Mouse (Mus musculus): ENCODE data around the gene Galnt15. TPM values are rescaled to one million over a fixed set of nuclear protein-coding genes. Genes with fewer than 3 reads are reported as not detected.

Gene Galnt15
- polyA plus RNA-seq, 1 experiment from 2014 or later = 0.04 TPM

DNA sequence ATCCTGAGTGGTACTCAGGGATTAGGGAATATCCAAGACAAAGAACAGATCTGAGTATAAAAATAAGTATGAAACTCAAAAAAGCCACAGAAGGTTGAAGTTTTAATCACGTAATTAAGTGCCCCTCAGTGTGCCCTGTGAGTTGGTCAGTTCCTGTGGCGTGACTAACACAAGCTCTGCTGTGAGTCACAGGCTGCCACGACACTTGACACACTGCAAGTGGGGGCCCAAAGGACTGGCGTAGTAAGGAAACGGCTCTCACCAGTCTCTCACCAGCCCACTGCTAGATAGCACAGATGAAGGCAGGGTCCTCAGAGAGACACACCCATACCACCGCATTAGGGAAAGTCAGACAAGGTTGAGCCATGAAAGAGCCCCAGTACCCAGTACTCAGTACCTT is 21.4 kb downstream of the Galnt15 start:
- DNase-seq (ENCODE audit: low spot score) = no peak
- Histone ChIP-seq H3K9me3 (replicated peaks) (no peaks in the 10 kb centered on the region), H3K27me3 (ENCODE audit: low read depth, poor library complexity, severe bottlenecking) (no peaks in the 10 kb centered on the region), H3K4me3 (no peak overlapping the region), H3K27ac (no peak overlapping the region), H3K36me3 (no peaks in the 10 kb centered on the region), H3K4me1 (peaks cover 7% of the 10 kb centered on the region; the same call in 1 of the 2 replicates)
- 87% methylated on average over 6 of the region's 6 CpGs for WGBS

DNA sequence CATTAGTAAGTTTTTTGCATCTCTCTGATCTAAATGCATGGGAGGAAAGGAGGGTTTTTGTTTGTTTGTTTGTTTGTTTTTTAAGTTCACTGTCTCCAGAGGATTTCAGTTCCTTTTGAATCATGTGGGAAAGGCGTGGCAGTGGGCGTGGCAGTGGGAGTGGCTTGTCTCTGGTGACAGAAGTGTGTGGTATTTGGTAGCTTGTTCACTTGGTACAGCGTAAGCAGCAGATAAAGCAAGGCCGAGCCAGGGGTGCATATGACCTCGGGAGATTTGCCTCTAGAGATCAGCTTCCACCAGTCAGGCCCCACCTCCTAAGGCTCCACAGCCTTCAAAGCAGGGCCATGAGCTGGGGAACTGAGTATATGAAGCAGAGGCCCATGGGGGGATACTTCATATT is 25.1 kb downstream of the Galnt15 start:
- WGBS = 79% methylated on average over 5 of the region's 5 CpGs
- Histone ChIP-seq H3K27me3 (ENCODE audit: low read depth, poor library complexity, severe bottlenecking) (no peaks in the 10 kb centered on the region), H3K4me3 (no peak overlapping the region), H3K27ac (no peak overlapping the region), H3K9me3 (replicated peaks) (no peaks in the 10 kb centered on the region; the same call in 1 of the 2 replicates), H3K36me3 (no peaks in the 10 kb centered on the region), H3K4me1 (0 out of 2 replicates have a peak, but pooled peaks cover 5% of the 10 kb centered on the region)
- no peak for DNase-seq (ENCODE audit: low spot score)

DNA sequence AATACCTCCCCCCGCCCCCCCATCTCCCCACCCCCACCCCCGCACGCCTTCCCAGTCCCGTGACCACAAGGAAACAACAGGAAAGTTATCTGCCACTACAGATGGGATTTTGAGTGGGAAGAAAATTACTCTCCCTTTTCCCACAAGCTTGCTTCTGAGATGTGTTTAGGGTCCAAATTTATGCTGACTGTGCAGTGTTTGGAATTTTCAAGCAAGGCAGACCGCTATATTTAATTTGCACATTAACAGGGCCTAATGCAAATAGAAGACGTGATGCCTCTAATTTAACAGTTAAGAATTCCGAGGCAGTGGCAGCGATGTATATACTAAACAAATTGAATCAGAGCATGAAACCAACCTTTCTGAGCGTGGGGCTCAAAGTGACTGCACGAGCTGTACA is 26.0 kb downstream of the Galnt15 start:
- 75% methylated on average over 10 of the region's 10 CpGs for WGBS
- no peak overlapping the region for H3K4me3 ChIP-seq

DNA sequence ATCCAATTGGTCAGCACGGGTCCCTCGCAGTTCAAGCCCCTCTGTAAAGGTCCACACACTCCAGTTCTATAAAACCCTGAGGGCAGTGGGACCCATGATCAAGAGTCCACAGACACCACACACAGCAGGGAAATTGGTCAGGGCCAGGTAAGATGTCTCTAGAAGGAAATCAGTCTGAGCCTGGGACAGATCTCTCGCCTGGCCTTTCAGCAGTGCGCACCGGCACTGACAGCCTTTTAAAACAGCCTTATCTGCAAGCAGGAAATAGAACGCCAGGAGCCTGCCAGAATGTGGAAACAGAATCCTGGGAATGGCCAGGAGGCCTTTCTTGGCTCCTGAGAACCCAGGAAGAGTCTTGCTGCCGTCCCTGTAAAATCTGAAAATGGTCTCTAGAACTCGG is 27.0 kb downstream of the Galnt15 start:
- 76% methylated on average over 8 of the region's 8 CpGs for WGBS
- no peaks in the 10 kb centered on the region for H3K36me3 ChIP-seq
- H3K27ac ChIP-seq = no peak overlapping the region
- 0 out of 2 replicates have a peak, but pooled peaks cover 5% of the 10 kb centered on the region for H3K4me1 ChIP-seq
- no peaks in the 10 kb centered on the region for H3K27me3 ChIP-seq (ENCODE audit: low read depth, poor library complexity, severe bottlenecking)
- no peak overlapping the region for H3K4me3 ChIP-seq
- no peaks in the 10 kb centered on the region; the same call in 1 of the 2 replicates for H3K9me3 ChIP-seq (replicated peaks)
- no peak for DNase-seq (ENCODE audit: low spot score)

More for the DNA sequence above, 26.0 kb downstream of the Galnt15 start:
- H3K9me3 ChIP-seq (replicated peaks) = no peaks in the 10 kb centered on the region; the same call in 1 of the 2 replicates
- no peaks in the 10 kb centered on the region for H3K27me3 ChIP-seq (ENCODE audit: low read depth, poor library complexity, severe bottlenecking)
- no peaks in the 10 kb centered on the region for H3K36me3 ChIP-seq
- 0 out of 2 replicates have a peak, but pooled peaks cover 5% of the 10 kb centered on the region for H3K4me1 ChIP-seq
- DNase-seq (ENCODE audit: low spot score) = no peak
- no peak overlapping the region for H3K27ac ChIP-seq

DNA sequence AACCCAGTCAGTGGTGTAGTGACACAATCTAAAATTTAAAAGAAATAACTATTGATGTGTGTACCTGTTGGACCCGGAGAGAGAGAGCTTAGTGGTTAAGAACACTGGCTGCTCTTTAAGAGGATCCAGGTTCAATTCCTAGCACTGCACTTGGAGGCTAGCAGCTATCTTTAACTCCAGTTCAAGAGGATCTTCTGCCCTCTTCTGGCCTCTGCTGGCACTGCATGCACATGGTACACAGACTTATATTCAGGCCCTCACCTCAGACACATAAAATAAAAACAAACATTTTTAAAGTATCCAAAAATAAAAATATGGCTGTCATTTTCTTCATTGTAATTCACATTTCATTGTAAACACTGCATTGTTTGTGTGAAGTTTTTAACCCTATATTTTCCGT is 27.9 kb downstream of the Galnt15 start:
- 98% methylated on average over 2 of the region's 2 CpGs for WGBS
- DNase-seq (ENCODE audit: low spot score) = no peak
- H3K27ac ChIP-seq = no peak overlapping the region

DNA sequence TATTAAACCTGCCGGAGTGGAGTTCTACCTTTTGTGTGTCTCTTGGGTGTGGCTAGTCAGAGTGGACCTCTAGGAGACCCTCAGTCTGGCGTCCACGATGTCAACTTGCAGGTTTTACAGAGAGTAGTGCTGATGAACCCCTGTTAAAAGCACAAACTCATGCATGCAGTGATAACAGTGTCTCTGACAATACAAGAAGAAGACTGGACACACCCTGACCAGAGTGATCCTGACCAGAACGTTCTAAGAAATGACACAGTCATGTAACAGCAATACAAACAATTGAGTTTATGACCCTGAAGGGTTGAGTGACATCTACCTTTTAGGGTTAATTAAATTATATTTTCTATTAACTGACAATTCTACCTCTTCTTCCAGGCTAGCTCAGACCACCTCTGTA is 28.9 kb downstream of the Galnt15 start:
- H3K4me1 ChIP-seq = 0 out of 2 replicates have a peak, but pooled peaks cover 5% of the 10 kb centered on the region
- H3K4me3 ChIP-seq = no peak overlapping the region
- no peaks in the 10 kb centered on the region for H3K36me3 ChIP-seq
- WGBS = 93% methylated on average over 4 of the region's 4 CpGs
- no peak for DNase-seq (ENCODE audit: low spot score)
- H3K27ac ChIP-seq = no peak overlapping the region
- H3K9me3 ChIP-seq (replicated peaks) = no peaks in the 10 kb centered on the region; the same call in 1 of the 2 replicates
- no peaks in the 10 kb centered on the region for H3K27me3 ChIP-seq (ENCODE audit: low read depth, poor library complexity, severe bottlenecking)

More for the DNA sequence above, 27.9 kb downstream of the Galnt15 start:
- H3K27me3 ChIP-seq (ENCODE audit: low read depth, poor library complexity, severe bottlenecking) = no peaks in the 10 kb centered on the region
- no peaks in the 10 kb centered on the region; the same call in 1 of the 2 replicates for H3K9me3 ChIP-seq (replicated peaks)
- H3K4me1 ChIP-seq = 0 out of 2 replicates have a peak, but pooled peaks cover 5% of the 10 kb centered on the region
- no peak overlapping the region for H3K4me3 ChIP-seq
- H3K36me3 ChIP-seq = no peaks in the 10 kb centered on the region

DNA sequence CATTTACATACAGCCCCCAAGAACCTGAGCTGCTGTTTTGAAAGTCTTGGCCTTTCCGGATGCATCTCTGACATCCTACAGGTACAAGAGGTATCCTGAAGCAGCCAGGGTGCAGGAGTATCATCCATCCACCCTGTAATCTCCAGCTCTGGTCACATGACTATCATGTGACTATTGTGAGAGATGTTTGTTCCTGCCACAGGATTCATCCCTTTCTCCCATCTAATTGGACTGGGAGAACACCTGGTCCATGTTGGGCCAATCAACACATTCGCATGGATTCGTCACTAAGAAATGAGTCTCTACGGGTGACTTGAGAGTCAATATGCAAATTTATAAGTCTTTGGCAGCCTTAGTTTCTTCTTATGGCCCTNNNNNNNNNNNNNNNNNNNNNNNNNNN is 32.6 kb downstream of the Galnt15 start:
- Histone ChIP-seq H3K4me3 (no peak overlapping the region), H3K27ac (no peak overlapping the region), H3K27me3 (ENCODE audit: low read depth, poor library complexity, severe bottlenecking) (no peaks in the 10 kb centered on the region), H3K4me1 (no peaks in the 10 kb centered on the region), H3K9me3 (replicated peaks) (no peaks in the 10 kb centered on the region; the same call in 1 of the 2 replicates), H3K36me3 (no peaks in the 10 kb centered on the region)
- DNase-seq (ENCODE audit: low spot score) = no peak
- WGBS = 82% methylated on average over 4 of the region's 4 CpGs

DNA sequence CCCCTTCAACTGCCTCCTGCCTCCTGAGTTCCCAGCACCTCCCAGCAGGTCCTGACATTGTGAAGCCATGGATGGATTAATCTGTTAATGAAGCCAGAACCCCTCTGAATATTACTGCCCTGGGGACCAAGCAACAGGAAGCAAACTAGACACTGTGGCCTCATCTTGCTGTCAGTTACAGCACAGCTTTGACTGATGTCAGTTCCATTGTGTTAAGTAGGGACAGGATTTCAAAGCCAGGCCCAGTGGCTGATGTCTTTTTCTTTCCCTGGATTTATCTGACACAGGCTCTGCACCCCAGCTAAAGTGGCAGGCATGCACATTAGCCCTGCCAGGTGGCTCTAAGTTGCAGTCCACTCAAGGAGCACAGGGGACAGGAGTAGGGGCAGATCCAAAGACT is 44.0 kb downstream of the Galnt15 start:
- Histone ChIP-seq H3K27me3 (ENCODE audit: low read depth, poor library complexity, severe bottlenecking) (no peaks in the 10 kb centered on the region), H3K4me3 (no peak overlapping the region), H3K4me1 (peaks cover 22% of the 10 kb centered on the region), H3K36me3 (no peaks in the 10 kb centered on the region), H3K9me3 (replicated peaks) (no peaks in the 10 kb centered on the region), H3K27ac (no peak overlapping the region)
- DNase-seq (ENCODE audit: low spot score) = no peak

DNA sequence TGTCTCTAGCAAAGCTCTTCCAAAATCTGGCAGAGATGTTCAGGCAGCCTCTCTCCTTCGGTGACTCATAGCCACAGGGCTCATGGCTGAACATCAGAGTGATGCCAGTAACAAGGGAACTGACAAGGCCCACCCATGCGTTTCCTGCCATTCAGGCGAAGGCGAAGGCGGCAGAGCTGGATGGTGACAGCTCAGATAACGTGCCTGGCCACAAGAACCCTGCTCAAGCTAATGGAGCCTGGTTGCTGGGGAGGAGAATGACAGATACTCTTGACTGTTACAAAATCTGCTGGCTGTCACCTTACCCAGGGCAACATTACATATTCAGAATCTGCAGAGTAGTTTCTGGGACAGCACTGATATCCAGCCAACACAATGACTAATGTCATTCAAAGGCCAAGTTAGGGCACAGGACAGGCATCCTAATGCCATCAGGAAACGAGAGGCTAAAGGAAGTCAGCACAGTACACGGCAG is 44.5 kb downstream of the Galnt15 start:
- no peaks in the 10 kb centered on the region for H3K9me3 ChIP-seq (replicated peaks)
- peak; percentile 34 for DNase-seq (ENCODE audit: low spot score)
- peak overlapping the region; percentile 14 for H3K27ac ChIP-seq

DNA sequence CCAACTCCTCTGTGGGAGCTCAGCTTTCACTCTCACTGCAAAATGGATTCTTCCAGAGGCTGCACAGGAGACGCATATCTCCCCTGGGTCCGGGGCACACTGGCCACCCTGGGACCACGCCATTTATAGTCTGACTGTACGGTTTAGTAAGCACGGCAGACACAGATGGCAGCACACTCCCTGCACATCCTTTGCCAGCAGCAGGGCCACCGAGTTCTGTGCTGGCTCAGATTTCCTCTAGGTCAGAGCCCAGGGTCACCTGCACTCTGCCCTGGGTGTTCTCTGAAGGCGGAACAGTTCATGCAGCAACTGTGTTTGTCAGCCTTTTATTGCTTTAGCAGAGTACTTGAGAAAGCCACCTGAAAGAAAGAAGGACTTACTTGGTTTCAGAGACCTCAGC is 45.1 kb downstream of the Galnt15 start:
- Histone ChIP-seq H3K9me3 (replicated peaks) (no peaks in the 10 kb centered on the region), H3K27ac (peak overlapping the region; percentile 14), H3K27me3 (ENCODE audit: low read depth, poor library complexity, severe bottlenecking) (no peaks in the 10 kb centered on the region), H3K4me3 (no peak overlapping the region), H3K36me3 (no peaks in the 10 kb centered on the region), H3K4me1 (peaks cover 22% of the 10 kb centered on the region)
- WGBS = 52% methylated on average over 7 of the region's 7 CpGs
- DNase-seq (ENCODE audit: low spot score) = no peak

More for the DNA sequence above, 44.5 kb downstream of the Galnt15 start:
- H3K4me3 ChIP-seq = no peak overlapping the region
- 65% methylated on average over 8 of the region's 8 CpGs for WGBS
- no peaks in the 10 kb centered on the region for H3K36me3 ChIP-seq
- H3K27me3 ChIP-seq (ENCODE audit: low read depth, poor library complexity, severe bottlenecking) = no peaks in the 10 kb centered on the region
- peaks cover 22% of the 10 kb centered on the region for H3K4me1 ChIP-seq

DNA sequence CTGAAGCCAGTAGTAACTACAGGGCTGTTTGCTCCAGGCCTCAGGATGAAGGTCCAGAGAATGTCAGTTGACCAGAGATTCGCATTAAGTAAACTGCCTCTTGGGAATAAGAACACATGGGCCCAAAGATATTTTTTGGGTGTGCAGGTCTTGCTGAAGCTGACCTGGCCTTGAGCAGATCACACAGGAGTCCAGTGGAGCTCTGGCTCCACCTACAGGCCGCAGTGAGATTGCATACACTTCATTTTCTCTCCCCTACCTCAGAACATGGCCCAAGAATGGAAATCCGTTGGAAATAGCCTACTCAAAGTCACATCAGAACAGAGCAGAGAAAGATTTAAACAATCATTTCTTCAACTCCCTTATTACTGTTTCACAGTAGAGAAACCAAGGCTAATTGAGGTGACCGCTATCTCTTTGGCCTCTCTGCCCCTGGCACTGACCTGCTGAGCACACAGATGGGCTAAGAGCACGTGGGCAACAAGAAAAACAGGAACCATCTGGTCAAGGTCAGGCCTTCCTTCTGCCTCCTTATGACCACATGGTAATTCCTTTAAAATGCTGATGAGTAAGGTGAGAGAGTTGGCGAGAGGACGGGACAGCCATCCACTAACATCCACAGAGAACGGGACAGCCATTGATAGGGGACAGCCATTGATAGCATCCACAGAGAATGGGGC is 48.2 kb downstream of the Galnt15 start:
- Histone ChIP-seq H3K27me3 (ENCODE audit: low read depth, poor library complexity, severe bottlenecking) (no peaks in the 10 kb centered on the region), H3K36me3 (peaks cover 18% of the 10 kb centered on the region), H3K4me3 (no peak overlapping the region), H3K27ac (no peak overlapping the region), H3K4me1 (peaks cover 22% of the 10 kb centered on the region), H3K9me3 (replicated peaks) (no peaks in the 10 kb centered on the region)
- 45% methylated on average over 8 of the region's 8 CpGs for WGBS
- peak; percentile 86 for DNase-seq (ENCODE audit: low spot score)

DNA sequence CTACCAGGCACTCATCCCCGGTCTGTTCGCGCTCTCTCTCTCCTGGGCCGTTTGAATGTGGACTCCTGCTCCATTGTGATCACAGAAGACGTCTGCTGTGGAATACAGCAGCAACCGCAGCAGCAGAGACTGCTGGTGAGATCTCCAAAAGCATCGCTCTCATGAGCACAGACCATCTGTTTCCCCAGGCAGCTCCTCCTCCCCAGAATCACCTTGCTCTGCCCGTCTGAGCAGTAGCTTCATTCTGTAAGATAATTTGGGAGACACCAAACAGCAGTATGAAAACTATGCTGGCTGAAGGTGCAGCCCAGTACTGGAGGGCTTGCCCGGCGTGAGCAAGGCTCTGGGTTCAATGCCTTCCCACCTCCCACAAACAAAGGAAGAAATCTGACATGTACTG is 52.2 kb downstream of the Galnt15 start:
- 87% methylated on average over 10 of the region's 10 CpGs for WGBS
- DNase-seq (ENCODE audit: low spot score) = no peak
- H3K36me3 ChIP-seq = peaks cover 33% of the 10 kb centered on the region
- no peak overlapping the region for H3K4me3 ChIP-seq
- H3K9me3 ChIP-seq (replicated peaks) = no peaks in the 10 kb centered on the region
- peaks cover 9% of the 10 kb centered on the region for H3K4me1 ChIP-seq
- H3K27me3 ChIP-seq (ENCODE audit: low read depth, poor library complexity, severe bottlenecking) = no peaks in the 10 kb centered on the region
- no peak overlapping the region for H3K27ac ChIP-seq

DNA sequence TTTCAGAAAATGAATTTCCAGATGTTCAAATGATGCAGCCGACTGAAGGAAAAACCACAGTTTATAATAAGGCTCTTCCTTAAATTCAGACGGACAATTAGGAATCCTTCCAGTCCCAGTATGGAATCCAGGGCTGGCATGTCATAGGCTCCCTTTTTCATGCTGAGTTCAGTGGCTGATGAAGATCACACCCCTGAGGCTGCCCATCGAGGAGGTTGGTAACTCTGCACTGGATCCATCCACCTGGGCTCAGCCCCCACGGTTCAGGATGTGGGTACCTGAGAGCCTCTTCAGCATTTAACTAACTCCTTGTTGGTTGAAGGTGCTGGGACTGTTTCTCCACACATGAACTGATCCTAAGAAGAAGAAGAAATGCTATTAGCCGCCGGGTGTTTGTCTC is 54.1 kb downstream of the Galnt15 start:
- Histone ChIP-seq H3K9me3 (replicated peaks) (no peaks in the 10 kb centered on the region), H3K4me3 (no peak overlapping the region), H3K27ac (no peak overlapping the region), H3K27me3 (ENCODE audit: low read depth, poor library complexity, severe bottlenecking) (no peaks in the 10 kb centered on the region), H3K36me3 (peaks cover 33% of the 10 kb centered on the region), H3K4me1 (peaks cover 18% of the 10 kb centered on the region)
- no peak for DNase-seq (ENCODE audit: low spot score)
- WGBS = 93% methylated on average over 6 of the region's 6 CpGs
